Mouse (Mus musculus): Measurements from ENCODE around the gene Olfr978.
"Not testable (repeated sequence)": the region's sequence is repeated elsewhere in the genome, so short reads cannot be mapped to it uniquely, and the experiment has no call there.

Olfr978 gene

GRCm38 (mm10) chr9:39991813-39992212 is at the start of gene Olfr978:
TSS of gene Olfr978 (plus strand) at chr9:39992113.
- in situ Hi-C loops (cut with MboI, MseI): no loop called here

- in situ Hi-C loops (cut with MboI, MseI): no loop called here
These were observed 40.0 kb upstream of the Olfr978 start, which contains the start of gene Olfr975 for GRCm38 (mm10) chr9:39951946-39952345. TSS of gene Olfr975 (minus strand) at chr9:39952046.

GRCm38 (mm10) chr9:39961033-39961432 is 30.9 kb upstream of the Olfr978 start, which contains the start of gene Olfr976:
TSS of gene Olfr976 (minus strand) at chr9:39961133.
- in situ Hi-C loops (cut with MboI, MseI): not testable (repeated sequence)

- in situ Hi-C loops (cut with MboI, MseI): not testable (repeated sequence)
These were observed 15.2 kb upstream of the Olfr978 start for GRCm38 (mm10) chr9:39976581-39977145.

- in situ Hi-C loops (cut with MboI, MseI): no loop called here
These were observed 11.5 kb downstream of the Olfr978 start, which contains the start of gene Olfr979 for GRCm38 (mm10) chr9:40003365-40003764. TSS of gene Olfr979 (minus strand) at chr9:40003465.

- in situ Hi-C loops (cut with MboI, MseI): no loop called here
These were observed 17.6 kb downstream of the Olfr978 start, which contains the start of gene Olfr980 for GRCm38 (mm10) chr9:40009482-40009881. TSS of gene Olfr980 (minus strand) at chr9:40009582.

- in situ Hi-C loops (cut with MboI, MseI): no loop called here
These were observed 29.3 kb downstream of the Olfr978 start, which contains the start of gene Olfr981 for GRCm38 (mm10) chr9:40021164-40021563. TSS of gene Olfr981 (plus strand) at chr9:40021464.

All from regulatory T cell (primary cell).